Mouse (Mus musculus) lung, postnatal 0 days (tissue): ENCODE measurements around the gene Cggbp1.

Source experiments
- CTCF ChIP-seq: IDR thresholded peaks from 2 replicates; pipeline ENCODE4 v1.5.1; 2016; ENCODE audit warnings: antibody characterized with exemption, mild to moderate bottlenecking
- EP300 ChIP-seq: IDR thresholded peaks from 2 replicates; pipeline ENCODE4 v1.6.1; 2016; ENCODE audit warnings: antibody characterized with exemption, mild to moderate bottlenecking, control low read depth

GRCm38 (mm10) chr16:64881442-64881841 is 29.6 kb downstream of the Cggbp1 start:
- TF ChIP-seq CTCF (no peak), EP300 (no peak)
